Mouse (Mus musculus) thymus, adult 2 months (tissue): ENCODE data around the gene Rem2.

Experiments
- CTCF ChIP-seq: fragments of 200-500 bp; IDR thresholded peaks from 2 replicates; pipeline ENCODE4 v1.5.1; 2012; ENCODE audit warnings: mild to moderate bottlenecking, control low read depth, low read length, moderate library complexity, borderline replicate concordance; ENCODE audit not compliant: control insufficient read depth, poor library complexity, insufficient read depth; ENCODE audit errors: extremely low read depth
- POLR2A ChIP-seq: fragments of 200-500 bp; IDR thresholded peaks from 2 replicates; pipeline ENCODE4 v1.6.1; 2012; ENCODE audit warnings: mild to moderate bottlenecking, low read length, control low read depth, moderate library complexity; ENCODE audit not compliant: control insufficient read depth, poor library complexity, insufficient read depth; ENCODE audit errors: extremely low read depth

- TF ChIP-seq CTCF (no peak), POLR2A (no peak)
These were observed 30.4 kb upstream of the Rem2 start for GRCm38 (mm10) chr14:54445476-54445875.
